Mouse (Mus musculus) ES-CJ7 (cell line): ENCODE measurements at regions not wholly inside any gene's neighbourhood (a gene's known extent, or its start where the extent isn't known, plus 50 kb on each side); places are given as distances from the start of the nearest gene placed in this dataset.

Source experiments
- DNase-seq: peaks from one replicate; pipeline ENCODE4 v3.0.0; 2011; ENCODE audit warnings: low read depth, low spot score

DNA sequence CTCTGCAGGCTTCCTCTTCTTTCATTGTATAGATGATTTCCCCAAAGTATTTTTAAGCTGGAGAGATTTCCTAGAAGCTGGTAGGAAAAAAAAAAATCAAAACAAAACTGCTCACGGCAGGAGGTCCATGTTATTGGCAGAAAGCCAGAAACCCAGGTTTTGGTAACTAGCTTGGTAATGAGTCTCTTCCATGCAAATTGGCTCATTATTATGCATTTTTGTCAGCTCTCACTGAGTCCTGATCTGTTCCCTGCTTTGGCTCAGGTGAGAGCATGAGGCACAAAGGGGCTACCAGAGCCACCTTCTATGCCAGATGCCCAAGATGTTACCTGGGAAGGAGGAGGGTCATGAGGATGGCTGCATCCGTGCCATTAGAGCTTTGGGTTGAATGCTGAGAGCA is 146.3 kb upstream of the Vstm2b start:
- no peak for DNase-seq

DNA sequence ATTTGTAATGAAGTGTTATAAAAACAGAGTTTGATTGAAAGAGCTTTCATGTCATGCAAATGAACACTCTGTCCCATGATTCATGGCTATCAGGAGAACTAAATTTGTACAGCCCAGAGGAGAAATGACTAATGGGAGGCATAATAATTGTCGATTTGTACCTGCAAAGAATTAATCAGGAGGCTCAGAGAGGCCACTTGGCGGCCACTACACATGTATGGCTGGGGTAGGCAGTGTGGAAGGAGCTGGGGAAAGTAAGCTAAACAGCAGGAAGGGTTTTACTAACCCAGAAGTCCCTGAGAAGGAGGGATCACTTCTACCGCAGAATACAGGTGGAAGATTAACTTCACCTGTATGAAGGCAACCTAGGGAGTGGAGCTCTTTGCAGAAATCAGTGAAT is 145.9 kb upstream of the Vstm2b start:
- no peak for DNase-seq

DNA sequence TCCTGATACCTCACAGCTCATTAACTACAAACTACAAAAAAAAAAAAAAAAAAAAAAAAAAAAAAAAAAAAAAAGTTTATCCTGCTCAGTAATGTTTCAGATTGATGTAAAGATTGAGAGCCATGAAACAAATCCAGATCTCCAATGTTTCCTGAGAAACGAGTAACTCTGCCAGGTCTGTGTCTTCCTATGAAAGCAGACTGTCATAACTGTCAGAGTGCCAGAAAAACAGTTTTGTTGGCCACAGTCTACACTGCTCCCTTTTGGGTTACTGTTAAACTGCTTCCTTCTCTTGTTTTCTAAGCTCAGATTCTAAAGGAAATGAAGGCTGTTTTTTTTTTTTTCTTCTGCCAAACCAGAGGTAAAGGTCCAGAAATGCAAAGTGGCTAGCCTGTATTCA is 144.6 kb upstream of the Vstm2b start:
- DNase-seq = no peak

DNA sequence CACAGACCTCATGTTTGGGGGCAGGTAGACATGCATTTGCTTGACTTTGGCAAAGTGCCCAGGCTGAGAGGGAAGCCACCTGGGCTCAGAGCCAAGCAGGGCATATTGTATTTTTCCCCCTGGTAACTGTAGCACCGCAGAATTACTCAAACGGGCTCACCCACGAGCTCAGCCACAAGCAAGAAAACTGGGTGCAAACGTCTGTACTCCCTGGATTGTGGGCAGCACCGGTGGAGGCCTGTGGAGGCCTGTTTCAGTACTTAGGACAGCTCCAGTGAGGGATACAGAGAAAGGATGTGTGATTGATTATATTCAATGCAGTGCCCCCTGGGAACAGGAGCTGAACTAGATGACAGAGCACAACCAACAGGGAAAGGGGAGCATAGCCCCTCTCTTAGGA is 135.6 kb upstream of the Vstm2b start:
- DNase-seq = peak; percentile 41

DNA sequence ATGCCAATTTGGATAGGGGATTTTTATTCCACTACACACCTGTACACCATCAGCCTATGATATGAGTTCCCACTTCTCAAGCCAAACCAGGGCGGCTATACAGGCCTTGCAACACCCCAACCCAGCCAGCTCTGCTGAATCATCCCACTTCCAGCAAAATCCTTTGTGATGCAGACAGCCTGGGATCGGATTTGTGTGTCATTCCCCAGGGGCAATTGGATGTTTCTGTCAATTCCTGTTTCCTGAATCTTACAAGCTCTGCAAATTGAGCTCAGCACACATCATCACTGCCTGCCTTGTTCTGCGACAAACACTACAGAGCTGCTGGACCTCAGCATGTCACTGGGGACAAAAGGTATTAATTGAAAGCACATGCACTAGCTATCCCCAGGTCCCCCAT is 132.0 kb upstream of the Vstm2b start:
- peak; percentile 20 for DNase-seq

DNA sequence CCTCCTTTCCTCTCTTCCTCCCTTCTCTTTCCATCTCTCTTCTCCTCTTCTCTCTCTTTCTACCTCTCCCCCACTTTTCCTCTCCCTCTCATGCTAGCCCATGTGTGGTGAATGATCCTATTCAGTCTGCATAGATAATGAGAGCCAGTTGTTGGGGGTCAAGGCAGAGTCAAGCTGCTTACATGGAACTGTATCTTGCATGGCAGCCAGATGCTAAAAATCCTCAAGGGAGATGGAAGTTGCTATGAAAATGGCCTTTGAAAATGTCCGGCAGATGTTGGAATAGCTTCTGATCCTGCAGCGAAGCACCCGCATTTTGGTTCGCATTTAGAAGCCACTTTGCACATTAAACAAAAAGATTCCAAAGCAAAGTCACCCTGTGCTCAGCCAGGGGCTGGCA is 121.9 kb upstream of the Vstm2b start:
- no peak for DNase-seq

DNA sequence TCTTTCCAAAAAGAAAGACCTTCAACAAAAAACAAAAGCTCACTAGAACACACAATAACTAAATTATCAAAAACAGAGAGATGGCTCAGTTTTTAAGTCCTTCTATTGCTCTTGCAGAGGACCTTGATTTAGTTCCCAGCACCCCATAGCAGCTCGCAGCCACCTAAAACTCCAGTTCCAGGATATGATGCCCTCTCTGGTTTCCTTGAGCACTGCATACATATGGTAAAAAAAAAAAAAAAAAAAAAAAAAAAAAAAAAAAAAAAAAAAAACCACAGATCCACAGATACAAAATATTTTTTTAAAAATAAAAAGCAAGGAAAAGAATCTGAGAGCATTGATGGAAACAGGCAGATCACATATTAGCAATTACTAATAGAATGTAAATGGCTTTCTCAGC is 113.2 kb upstream of the Vstm2b start:
- DNase-seq = no peak

DNA sequence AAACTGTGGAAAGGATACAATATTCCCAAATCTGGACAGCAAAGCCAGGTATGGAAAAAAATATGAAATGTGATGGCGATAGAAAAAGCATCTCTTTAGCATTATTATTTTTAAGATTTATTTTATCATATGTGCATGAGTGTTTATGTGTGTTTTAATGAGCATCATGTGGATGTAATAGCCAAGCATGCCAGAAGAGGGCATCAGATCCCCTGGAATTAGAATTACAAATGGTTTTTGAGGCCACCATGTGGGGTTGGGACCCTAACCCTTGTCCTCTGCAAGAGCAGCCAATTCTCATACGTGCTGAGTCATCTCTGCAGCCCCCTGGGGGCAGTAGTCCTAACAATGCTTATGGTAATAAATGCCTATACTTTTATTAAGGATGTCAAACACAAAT is 111.4 kb upstream of the Vstm2b start:
- peak; percentile 38 for DNase-seq

DNA sequence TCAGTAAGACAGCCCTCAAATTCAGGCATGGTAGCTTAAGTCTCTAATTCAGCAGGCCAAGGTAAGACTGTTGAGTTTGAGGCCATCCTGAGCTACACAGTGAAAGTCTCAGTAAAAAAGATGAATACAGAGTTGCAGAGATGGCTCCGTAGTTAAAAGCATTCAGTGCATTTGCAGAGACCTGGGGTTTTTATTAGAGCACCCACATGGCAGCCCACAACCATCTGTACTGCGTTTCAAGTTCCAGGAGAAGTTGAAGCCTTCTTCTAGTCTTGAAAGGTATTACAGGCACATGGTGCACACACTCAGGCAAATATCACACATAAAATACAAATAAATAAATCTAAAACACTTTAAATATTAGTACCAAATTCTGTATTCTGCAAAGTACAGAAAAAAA is 109.6 kb upstream of the Vstm2b start:
- DNase-seq = no peak

DNA sequence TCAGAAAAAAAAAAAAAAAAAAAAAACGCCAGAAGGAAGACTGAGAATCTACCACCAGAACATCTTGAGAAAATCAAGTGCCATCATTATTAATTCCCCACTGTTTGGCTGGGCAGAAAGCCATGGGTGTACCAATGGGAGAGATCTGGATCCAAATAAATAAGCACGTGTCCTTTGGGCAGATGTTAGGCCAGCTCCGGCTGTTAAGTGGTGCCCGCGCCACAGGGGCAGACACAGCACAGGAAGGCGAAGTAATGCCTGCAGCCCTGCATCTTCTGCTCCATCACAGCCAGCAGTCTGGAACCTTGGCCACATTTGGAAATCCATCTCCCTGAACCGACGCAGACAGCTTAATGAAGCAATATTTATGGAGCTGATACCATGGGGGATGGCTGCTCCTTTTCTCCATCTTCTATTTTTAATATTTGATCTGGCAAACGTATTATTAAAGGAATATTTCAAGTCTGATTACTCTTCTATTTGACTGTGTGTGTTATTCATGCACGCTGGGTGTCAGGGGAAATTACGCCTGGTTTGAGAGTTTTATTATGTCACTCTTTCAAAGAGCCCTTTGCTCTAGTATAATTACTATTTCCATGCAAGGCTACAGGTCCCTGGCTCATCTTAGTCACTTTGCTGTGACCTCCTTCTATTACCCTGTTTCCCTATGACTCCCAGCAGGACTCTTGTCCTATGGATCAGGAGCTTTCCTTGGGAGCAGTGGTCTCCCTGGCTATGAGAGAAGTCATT is 103.5 kb upstream of the Vstm2b start:
- no peak for DNase-seq

DNA sequence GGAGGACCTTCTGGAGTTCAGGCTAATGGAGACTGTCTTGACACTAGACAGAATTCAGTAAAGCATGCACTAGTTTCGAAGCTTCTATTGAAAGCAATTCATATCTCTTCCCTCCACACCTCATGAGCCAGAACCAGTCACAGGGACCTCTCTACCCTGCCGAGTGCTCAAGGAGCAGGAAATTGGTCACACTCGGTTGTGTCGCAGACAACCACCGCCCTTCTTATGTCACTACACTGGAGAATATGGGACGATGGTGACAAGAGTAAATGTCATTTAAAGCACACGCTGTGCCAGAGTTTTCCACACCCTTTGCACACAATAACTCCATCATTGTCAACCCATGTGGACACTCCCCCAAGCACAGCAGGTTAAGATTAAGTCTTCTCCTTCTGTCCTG is 98.3 kb upstream of the Vstm2b start:
- no peak for DNase-seq

DNA sequence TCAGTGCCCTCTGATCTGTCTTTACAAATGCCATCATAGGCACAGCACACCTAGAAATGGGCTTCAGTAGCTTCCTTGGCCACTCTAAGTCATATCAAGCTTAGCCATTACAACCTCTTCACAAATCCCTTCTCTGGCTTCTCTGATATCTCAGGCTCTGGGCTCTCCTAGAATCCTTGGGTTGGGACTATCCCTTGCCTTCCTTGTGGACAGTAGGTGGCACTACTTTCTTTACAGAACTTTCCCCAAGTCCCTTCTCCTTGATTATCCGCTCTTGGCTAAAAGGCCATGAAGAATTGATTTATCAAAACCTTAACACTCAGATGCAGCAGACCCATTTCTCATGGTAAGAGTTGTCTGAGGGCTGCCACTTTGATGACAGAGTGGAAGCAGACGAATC is 96.8 kb upstream of the Vstm2b start:
- DNase-seq = no peak

DNA sequence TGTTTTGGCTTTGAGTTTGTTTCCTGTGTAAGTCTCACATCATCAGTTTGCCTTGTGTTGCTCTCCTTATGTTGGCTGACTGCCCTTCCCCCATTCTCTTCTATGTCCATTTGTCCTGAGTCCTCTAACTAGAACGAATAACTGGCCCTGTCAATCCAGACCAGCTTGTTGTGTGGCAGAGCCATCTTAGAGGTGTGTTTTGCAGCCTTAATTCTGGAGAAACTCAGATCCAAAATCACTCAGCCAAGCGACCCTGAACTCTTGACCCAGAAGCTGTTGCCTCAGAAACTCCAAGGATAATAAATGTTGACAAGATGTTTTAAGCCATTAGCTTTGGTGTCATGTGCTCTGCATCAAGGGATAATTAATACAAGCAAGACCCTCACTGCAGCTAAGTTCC is 92.9 kb upstream of the Vstm2b start:
- DNase-seq = no peak

DNA sequence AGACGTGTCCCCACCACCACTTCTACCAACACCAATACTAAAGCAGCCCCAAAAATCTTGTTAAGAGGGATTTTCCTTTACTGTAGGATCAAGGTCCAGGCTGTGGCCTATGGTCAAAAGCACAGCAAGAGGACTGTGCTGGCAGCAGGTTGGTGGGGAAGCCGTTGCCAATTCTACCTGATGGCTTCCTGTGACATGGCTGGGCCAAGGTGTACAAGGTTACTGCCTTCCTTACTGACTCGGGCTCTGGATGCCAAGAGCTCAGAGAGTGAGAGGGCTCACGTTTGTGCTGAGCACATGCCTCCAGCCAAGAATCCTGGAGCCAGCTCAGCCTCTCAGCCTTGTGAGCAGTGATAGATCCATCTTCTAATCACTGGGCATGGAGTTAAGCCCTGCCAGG is 92.3 kb upstream of the Vstm2b start:
- no peak for DNase-seq

DNA sequence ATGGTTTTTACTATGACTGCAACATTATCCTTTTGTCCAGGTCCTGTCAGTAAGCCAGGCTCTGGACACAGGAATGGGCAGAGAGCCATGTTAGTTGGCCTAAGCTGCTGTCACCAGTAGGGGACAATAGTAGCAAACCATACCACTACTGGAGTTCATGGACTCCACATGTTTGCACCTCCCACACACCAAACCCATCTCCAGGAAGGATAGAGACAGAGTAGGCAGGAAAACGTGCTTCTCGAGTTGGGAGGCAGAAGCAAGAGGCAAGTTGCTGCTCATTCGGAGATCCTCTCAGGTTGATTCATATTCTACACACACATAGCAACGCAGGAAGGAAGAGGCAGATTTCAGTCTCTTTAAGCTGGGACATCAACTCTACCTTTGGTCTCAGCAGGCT is 85.2 kb upstream of the Vstm2b start:
- DNase-seq = no peak

DNA sequence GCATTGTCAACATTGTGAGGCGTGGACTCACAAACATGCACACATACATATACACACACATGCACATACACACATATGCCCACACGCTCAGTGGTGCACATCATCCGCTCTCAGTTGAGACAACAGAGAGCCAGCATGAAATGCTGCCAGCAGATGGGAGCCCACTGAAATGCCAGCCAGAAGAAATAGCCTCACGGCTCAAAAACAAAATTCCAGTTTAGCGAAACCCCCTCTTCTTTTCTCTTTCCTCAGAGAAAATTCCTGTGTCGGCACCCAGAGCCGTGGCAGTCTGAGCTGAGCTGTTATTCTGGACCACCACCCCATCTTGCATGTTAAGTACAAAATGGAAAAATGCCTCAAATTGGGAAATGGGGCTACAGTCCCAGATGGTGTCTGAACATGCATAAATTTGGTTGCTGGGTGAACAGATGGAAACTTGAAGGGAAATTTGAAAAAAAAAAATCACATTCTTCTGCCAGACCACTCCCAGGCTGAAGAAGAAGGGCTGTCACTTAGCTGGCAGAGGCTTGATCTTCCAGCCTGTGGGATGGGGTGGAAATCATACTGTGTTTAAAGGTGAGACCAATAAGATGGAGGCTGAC is 72.9 kb upstream of the Vstm2b start:
- no peak for DNase-seq

DNA sequence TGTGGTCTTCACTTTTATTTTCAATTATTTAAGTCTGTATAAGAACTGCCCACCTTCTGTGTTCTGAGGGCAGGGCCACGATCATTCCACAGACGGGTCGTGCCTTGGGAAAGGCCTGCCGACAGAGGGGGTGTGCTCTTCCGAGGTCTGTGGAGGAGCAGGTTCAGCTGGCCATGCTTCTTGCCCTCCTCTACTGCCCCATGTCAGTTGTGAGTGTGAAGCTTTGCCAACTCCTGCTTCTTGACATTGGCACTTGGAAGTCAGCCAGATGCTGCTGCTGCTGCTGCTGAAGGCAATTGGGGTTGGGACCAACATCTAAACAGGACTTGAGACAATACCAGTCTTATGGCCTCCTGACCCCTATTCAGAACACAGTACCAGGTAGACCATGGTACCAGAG is 68.6 kb upstream of the Vstm2b start:
- no peak for DNase-seq

DNA sequence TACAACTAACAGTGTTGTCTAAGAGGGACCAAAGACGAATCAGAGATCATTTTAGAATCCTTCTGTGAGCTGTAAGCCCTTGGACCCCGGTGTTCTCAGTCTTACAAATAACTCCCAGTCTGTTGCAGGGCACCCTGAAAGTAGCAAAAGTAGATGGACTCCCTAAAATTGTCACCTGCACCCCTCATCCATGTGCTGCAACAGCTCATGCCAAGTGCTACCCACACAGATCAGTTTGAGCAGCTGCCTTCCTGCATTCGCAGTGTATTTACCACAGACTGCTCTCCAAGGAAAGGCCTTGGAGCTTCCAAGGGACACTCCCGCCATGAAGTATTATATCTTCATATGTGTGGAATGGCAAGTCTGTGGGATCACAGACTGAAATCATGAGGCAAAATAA is 66.5 kb upstream of the Vstm2b start:
- DNase-seq = no peak

DNA sequence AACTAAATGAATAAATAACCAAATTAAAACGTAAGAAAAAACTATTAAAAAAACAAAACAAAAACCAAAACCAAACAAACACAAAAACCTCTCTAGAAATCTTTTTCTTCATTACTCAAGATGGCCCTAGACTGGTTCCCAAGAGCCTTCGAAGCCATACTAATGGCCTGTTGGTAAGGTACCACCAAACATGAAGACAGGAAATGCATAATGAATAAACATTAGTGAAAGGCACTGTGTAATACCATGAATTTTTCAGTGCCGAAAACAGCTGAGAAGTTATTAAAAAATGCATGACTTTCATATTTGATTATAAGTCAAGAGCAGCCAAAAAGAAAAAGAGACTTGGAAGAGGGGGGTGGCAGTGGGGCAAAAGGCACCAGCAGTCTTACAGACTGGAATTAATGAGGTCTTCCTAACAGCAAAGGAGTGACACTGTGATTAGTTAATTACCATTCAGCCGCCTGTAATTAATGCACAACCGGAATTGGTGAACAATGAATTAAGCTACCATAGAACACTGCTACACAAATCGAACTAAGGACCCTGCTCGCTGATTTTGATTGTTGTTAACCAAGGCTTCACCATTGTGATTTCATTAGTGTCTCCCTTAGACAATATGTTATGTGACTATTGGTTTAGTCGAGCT is 55.7 kb upstream of the Vstm2b start:
- DNase-seq = no peak

DNA sequence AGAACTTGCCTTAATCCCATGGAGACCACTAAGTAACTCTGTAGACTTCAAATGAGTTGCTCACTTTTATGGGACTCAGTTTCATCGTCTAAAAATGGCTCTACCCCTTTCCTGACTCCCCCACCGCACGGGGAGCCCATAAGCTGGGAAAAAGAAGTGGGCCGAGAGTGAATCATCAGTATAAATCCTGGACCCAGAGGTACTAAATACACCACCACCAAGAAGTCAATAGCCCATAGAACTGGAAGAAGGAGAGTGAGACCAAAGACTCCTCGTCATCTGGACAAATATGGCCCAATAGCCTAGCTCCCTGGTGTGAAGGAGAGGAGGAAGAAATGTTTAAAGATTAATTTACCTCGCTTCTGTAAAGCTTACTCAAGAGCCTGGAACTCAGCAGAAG is 51.6 kb upstream of the Vstm2b start:
- no peak for DNase-seq
